Mouse (Mus musculus): ENCODE measurements at regions not wholly inside any gene's neighbourhood (a gene's known extent, or its start where the extent isn't known, plus 50 kb on each side); places are given as distances from the start of the nearest gene placed in this dataset.

DNA sequence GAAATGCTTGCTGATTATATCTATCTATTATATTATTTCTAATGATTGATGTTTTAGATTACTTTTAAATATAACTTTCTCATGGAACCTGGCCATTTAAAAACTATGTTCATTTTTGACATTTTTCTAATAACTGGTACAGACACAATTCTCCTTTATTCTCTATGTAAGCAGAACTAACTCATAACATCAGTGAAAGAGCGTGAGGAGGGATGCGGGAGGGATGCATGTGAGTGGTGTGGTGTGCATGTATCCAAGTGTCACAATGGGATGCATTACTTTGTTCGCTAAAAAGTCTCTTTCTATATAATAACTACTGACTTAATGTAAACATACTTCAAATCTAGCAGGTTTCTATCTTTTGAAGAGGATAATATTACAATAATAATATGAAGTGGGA is 428.7 kb upstream of the Ccnh start:
- TF ChIP-seq CTCF (IDR thresholded peaks at IDR 0.05; ENCODE audit: low read depth) (no peak), EP300 (optimal IDR thresholded peaks at IDR 0.05) (no peak)
